Mouse (Mus musculus) heart, postnatal 14 days (tissue): ENCODE measurements around the gene Sema5a. TPM values are rescaled to one million over a fixed set of nuclear protein-coding genes. Genes with fewer than 3 reads are reported as not detected.
A peak's percentile ranks its signal among the peaks of the same experiment; 100 is the strongest.

ENCODE experiments used
- DNase-seq, 2 experiments: peaks; one replicate each; pipeline ENCODE4 v3.0.0; 2021 to 2022
- intact Hi-C: fragments of 180-260 bp; cut with DNase I; formaldehyde crosslinking; loops from one replicate; pipeline ENCODE4 v1.15.1; 2025
- total RNA-seq, 2 experiments: library from RNA; stranded (reverse); gene quantifications; 2 replicates each; pipeline ENCODE4 v1.2.3; 2021

The Sema5a gene
- total RNA-seq, 2 experiments from 2014 or later: 16.8 to 16.9 TPM

DNA sequence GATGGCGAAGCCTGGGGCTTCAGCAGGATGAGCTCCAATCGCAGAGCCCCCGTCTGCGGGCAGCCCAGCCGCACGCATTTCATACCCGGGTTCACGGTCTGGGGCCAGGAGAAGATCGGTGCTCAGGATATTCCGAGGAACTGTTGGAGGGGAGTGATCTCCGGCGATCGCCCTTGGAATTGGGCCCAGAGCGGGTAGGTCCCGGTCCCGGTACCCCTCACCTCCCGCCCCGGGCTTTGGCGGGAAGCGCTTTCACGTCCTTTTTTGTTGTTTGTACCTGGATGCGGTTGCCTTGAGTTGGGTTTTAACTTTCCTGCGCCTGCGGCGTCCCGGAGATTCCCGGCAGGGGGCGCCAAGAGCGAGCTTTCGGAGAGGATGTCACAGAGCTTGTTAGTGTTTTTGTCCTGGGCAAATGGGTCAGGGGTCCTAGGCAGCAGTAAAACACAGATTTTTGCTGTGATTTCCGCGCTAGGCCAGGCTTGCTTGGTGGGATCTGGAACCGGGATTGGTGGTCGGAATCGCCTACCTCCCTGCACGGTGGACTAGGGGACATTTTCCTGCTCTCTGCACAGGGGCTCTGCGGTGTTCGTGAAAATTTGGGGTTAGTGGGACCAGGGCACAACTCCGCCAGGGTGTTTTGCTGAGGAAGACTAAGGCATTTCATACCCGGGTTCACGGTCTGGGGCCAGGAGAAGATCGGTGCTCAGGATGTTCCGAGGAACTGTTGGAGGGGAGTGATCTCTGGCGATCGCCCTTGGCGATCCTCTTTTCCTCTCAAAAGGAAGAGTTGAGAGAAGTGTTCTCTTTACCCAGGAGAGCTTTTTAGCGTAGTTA is 1.4 kb downstream of the Sema5a start:
- peak; percentile 89 to 93 for DNase-seq
- intact Hi-C loops: loop anchor here (1.0 to 10.0 kb wide), 6 partner anchors 106 to 641 kb away; partner anchors contain the start of genes Cct5 and Fam173b

DNA sequence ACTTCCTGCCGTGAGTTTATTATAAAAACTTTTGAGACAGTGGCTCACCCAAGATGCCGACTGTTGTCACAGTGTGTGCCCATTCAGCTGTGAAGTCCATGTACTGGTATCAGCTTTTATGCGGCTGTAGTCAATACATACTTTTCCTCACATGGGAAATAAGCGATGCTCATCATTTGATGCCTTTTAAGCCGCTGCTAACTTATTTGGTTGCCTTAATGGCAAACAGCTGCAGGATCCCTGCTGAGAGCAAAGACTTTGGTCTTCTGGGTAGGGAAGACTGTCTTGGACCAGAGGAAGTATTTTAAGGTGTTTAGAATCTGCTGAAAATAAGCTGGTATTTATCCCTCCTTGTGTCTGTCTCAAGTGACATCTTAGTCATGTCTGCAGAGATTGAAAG is 2.7 kb downstream of the Sema5a start:
- DNase-seq: no peak

DNA sequence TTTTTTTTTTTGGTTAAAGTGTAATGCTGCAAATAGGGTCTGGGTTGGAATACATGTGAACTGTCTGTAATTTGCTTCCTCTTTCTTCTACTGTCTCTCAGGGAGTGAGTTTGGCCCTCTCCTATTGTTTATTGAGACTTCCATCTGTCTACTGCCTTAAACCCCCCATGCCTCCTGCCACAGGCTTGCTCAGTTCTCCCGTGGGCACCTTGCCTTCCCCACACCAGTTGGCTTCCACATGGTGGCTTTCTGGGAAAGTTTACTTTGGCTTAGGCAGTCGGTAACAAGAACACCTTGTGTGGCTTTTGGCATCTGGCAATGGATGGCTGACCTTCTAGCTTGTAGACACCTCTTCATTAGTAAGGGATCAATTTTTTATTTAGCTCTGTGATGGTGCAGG is 10.2 kb downstream of the Sema5a start:
- DNase-seq: no peak
- intact Hi-C loops: no loop called here

More for the DNA sequence above, 2.7 kb downstream of the Sema5a start:
- intact Hi-C loops: loop anchor here (2.0 to 10.0 kb wide), 5 partner anchors 105 to 642 kb away; partner anchors contain the start of genes Cct5 and Fam173b

GRCm38 (mm10) chr15:32257340-32257739 is 12.7 kb downstream of the Sema5a start:
- intact Hi-C loops: no loop called here
- peak in 1 of 2 experiments; percentile 23 for DNase-seq

- DNase-seq: peak in 1 of 2 experiments; percentile 50
- intact Hi-C loops: no loop called here
Observed at GRCm38 (mm10) chr15:32257886-32258319, 13.3 kb downstream of the Sema5a start.

- intact Hi-C loops: no loop called here
- DNase-seq: no peak
Observed at GRCm38 (mm10) chr15:32259362-32260096, 14.9 kb downstream of the Sema5a start.

DNA sequence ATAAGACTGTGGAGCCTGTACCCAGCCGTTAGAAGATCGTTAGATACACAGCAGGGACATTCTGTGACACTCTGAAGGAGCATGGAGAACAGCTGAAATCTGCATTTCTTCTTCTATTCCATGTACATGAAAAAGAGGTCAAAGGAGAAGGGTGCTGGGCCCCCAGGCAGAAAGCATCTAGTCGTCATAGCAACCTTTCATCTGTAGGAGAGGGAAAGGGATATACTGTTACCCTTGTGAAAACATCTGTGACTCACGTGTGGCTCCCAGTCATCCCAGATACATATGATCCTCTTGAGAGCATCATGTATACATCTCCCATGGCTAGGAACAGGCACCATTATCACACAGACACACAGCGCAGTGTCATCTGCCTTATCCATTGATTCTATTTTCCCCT is 16.3 kb downstream of the Sema5a start:
- DNase-seq: no peak
- intact Hi-C loops: no loop called here

GRCm38 (mm10) chr15:32263651-32264050 is 19.0 kb downstream of the Sema5a start:
- intact Hi-C loops: no loop called here
- DNase-seq: no peak

DNA sequence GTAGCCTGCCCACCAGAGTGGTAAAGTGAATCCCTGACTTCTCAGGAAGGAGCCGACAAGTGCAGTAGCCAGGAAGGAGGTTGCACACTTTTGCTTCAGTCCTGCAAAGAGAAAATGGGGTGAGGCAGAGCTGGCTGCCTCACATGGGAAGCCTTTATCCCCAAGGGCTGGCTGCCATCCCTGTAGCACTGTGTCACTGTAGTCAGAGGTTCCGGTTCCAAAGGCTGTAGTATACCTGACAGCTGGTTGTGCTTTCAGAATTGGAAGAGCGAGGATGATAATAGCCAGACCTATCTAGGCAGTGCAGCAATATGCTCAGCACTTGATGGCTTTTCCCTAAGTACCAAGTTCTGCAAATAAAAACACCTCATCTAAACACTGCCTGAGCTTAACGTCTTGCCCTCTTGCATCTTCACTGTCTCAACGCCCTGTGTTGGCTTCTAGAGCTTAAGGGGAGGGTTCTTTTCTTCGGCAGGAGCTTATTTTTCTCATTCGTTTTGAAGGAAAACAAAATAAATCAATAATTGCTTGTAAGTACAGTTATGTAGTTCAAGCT is 20.3 kb downstream of the Sema5a start:
- DNase-seq: peak in 1 of 2 experiments; percentile 12

GRCm38 (mm10) chr15:32265378-32265934 is 20.8 kb downstream of the Sema5a start:
- peak; percentile 29 to 53 for DNase-seq
- intact Hi-C loops: no loop called here

More for the DNA sequence above, 20.3 kb downstream of the Sema5a start:
- intact Hi-C loops: no loop called here

DNA sequence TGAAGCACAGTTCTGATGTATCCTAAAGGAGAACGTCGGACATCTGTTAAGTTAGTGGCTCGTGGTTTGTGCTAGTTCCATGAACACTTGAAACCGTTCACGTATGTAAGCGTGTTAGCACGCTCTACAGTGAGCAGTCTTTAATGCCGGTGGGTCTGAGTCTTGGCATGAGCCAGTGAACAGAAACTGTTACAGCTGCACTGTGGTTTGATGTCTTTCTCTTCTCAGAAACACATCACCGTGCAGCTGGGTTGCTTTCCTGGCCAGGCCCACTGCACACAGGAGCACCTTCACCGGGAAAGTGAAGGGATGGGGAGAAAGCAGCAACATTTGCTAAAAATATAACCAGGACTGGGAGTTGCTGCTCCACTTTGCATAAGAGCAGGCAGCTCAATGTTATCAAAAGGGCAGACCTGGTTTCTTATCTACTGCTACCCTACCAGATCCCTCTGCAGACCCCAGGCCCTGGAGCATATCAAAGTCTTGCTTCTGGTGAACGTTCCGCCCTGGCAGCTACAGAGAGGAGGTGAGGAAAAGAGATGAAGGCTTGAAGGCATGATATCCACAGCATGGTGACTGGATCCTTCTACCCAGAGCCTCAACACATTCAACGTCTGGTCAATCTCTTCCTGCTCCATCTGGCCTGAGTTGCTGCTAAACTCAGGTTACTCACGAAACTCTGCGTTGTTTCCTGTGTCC is 21.7 kb downstream of the Sema5a start:
- DNase-seq: no peak
- intact Hi-C loops: no loop called here

- intact Hi-C loops: no loop called here
- no peak for DNase-seq
Observed at GRCm38 (mm10) chr15:32270106-32270505, 25.5 kb downstream of the Sema5a start.

GRCm38 (mm10) chr15:32273925-32274324 is 29.3 kb downstream of the Sema5a start:
- peak; percentile 18 to 21 for DNase-seq
- intact Hi-C loops: no loop called here

DNA sequence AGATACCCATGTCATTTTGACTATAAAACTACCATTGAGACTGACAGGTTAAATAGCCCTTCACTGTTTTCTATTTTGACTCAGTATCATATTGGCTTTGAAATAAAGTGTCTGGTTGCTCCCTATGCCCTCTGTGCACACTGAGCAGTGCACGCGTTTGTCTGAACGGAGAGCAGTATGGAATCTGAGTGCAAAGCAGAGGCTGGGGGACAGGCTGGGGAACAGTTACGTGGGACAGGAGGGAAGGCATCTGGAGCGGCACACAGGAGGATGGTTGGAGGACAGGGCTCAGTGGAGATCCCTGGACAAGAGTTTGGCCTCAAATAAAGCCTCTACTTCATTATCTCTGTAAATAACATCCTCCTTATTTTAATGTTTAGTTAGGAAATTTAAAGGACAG is 30.4 kb downstream of the Sema5a start:
- intact Hi-C loops: no loop called here

DNA sequence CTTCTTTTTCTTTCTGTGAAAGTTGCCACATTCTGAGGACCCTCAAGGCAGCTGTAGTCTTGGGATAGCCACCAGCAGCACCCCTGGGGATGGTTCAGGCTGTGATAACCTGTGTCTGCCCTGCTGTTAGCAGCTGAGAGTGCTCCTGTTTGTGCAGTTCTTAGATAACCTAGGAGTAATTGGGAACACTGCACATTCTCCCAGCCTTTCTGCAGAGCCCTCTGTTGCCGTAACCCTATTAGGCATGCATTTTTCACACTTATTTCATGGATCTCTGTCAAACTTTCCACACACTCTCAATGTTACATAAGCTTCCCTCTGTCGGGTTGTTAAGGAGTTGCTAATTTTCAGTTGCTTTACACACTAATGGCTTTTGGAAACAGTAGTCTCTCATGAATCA is 34.0 kb downstream of the Sema5a start:
- intact Hi-C loops: no loop called here
- DNase-seq: no peak

More for the DNA sequence above, 30.4 kb downstream of the Sema5a start:
- DNase-seq: no peak

GRCm38 (mm10) chr15:32281374-32281773 is 36.8 kb downstream of the Sema5a start:
- intact Hi-C loops: no loop called here

GRCm38 (mm10) chr15:32284688-32285087 is 40.1 kb downstream of the Sema5a start:
- DNase-seq: no peak
- intact Hi-C loops: no loop called here

More at GRCm38 (mm10) chr15:32281374-32281773, 36.8 kb downstream of the Sema5a start:
- no peak for DNase-seq

GRCm38 (mm10) chr15:32286296-32286695 is 41.7 kb downstream of the Sema5a start:
- intact Hi-C loops: no loop called here
- DNase-seq: peak; percentile 39 to 53

- DNase-seq: peak; percentile 61 to 68
- intact Hi-C loops: no loop called here
Observed at GRCm38 (mm10) chr15:32288480-32288879, 43.9 kb downstream of the Sema5a start.

DNA sequence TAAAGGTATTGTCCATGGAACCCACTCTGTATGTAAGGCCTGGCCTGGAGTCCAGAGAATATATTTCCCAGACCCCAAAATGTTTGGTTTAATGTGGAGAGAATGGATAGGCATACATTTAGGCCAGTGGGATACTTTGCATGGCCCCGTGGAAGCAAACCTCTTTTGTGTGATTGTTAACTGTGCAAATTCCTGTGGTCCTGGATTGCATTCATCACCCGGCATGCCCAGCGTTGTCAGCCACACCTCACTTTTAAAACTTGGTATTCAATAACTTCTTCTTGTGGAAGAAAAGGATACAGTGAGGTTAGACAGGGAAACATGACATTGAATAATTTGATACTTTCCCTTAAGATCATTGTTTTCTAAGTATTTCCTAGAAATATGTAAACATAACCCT is 46.4 kb downstream of the Sema5a start:
- DNase-seq: no peak
- intact Hi-C loops: no loop called here
